ENCODE assay signal across 19 mouse cellular contexts in genomic region chr6:31540018-31540417, GRCm38 (mm10). TPM values are rescaled to one million over a fixed set of nuclear protein-coding genes. Genes with fewer than 3 reads are reported as not detected.
"Had no signal": no experiment of that assay in that cellular context is flagged by ENCODE, and none has a peak within 500 bp of the region (broad histone marks: within the 10 kb centered on the region; RNA-seq: fewer than 3 reads in every experiment).

No protein-coding gene starts in this region.

- H3K9ac ChIP-seq: limb, embryonic 13.5 days; lung, embryonic 14.5 days; midbrain, embryonic 13.5 days; neural tube, embryonic 13.5 days had no signal

- ATAC-seq: lung, postnatal 0 days; midbrain, embryonic 13.5 days; midbrain, embryonic 16.5 days had no signal

- H3K27ac ChIP-seq: limb, embryonic 10.5 days; limb, embryonic 13.5 days; macrophage; midbrain, embryonic 10.5 days; midbrain, embryonic 13.5 days; neural tube, embryonic 13.5 days had no signal

- H3K4me2 ChIP-seq: limb, embryonic 13.5 days; lung, embryonic 14.5 days; midbrain, embryonic 13.5 days; neural tube, embryonic 13.5 days had no signal

- H3K27me3 ChIP-seq: limb, embryonic 13.5 days; megakaryocyte, embryonic 14.5 days; midbrain, embryonic 13.5 days; neural tube, embryonic 13.5 days had no signal

- H3K4me3 ChIP-seq: limb, embryonic 10.5 days; limb, embryonic 13.5 days; megakaryocyte, embryonic 14.5 days; midbrain, embryonic 10.5 days; midbrain, embryonic 13.5 days; myocyte; neural tube, embryonic 13.5 days had no signal

- H3K9me3 ChIP-seq: limb, embryonic 10.5 days; limb, embryonic 13.5 days; megakaryocyte, embryonic 14.5 days; midbrain, embryonic 10.5 days; midbrain, embryonic 13.5 days; neural tube, embryonic 13.5 days had no signal

- H3K4me1 ChIP-seq: limb, embryonic 13.5 days had no signal

- H3K36me3 ChIP-seq: limb, embryonic 10.5 days; limb, embryonic 13.5 days had no signal

- DNase-seq: kidney, adult 11 months; kidney, adult 8-10 months; kidney, postnatal 14 days; kidney, postnatal 4 days; lung, embryonic 14.5 days; retina, postnatal 1 day; right cerebral cortex, postnatal 25 days; thymus, adult 18-20 months; thymus, postnatal 36 days had no signal

RNA-seq across cellular contexts. Expression of gene Podxl, which starts 23.8 kb away (rescaled TPM):
- polyA plus RNA-seq: macrophage had no signal
